Mouse (Mus musculus): Measurements from ENCODE around the gene Tpst1. TPM values are rescaled to one million over a fixed set of nuclear protein-coding genes. Genes with fewer than 3 reads are reported as not detected.
A peak's percentile ranks its signal among the peaks of the same experiment; 100 is the strongest.

Tpst1 gene
- polyA plus RNA-seq, 1 experiment from 2014 or later, result 55.6 TPM

DNA sequence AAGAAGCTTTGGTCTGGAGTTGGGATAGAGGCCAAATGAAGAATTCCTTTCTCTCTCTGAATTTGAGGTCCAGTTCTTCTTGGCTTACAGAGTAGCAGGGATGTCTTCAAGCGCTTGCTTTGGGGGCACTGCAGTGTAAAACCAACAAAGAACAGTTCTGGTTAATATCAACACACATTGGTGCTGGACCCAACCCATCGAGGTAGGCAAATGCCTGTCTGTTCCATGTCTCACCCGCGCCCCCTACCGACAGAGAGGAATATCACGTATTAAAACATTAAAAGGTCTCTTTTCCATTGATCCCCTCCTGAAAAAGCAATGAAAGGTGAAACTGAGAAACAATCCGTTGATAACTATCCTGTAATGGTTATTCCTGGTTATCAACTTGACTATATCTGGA is 90.5 kb downstream of the Tpst1 start:
- no peaks in the 10 kb centered on the region for H3K4me1 ChIP-seq
- H3K9me3 ChIP-seq, result no peaks in the 10 kb centered on the region
- 6% methylated on average over 7 of the region's 7 CpGs for WGBS
- H3K36me3 ChIP-seq (replicated peaks), result no peaks in the 10 kb centered on the region
- no peak overlapping the region for H3K4me3 ChIP-seq
- no peak overlapping the region for H3K27ac ChIP-seq (replicated peaks)
- peak; percentile 74 for DNase-seq (ENCODE audit: low spot score)
- no peaks in the 10 kb centered on the region for H3K27me3 ChIP-seq (replicated peaks; ENCODE audit: low read depth, poor library complexity, severe bottlenecking)

- 79% methylated on average over 4 of the region's 4 CpGs for WGBS
- no peaks in the 10 kb centered on the region for H3K27me3 ChIP-seq (replicated peaks; ENCODE audit: low read depth, poor library complexity, severe bottlenecking)
- no peaks in the 10 kb centered on the region for H3K36me3 ChIP-seq (replicated peaks)
- no peaks in the 10 kb centered on the region for H3K9me3 ChIP-seq
- no peaks in the 10 kb centered on the region for H3K4me1 ChIP-seq
- no peak overlapping the region for H3K4me3 ChIP-seq
- H3K27ac ChIP-seq (replicated peaks), result no peak overlapping the region
- no peak for DNase-seq (ENCODE audit: low spot score)
Observed at GRCm38 (mm10) chr5:130165213-130165612, 92.1 kb downstream of the Tpst1 start.

GRCm38 (mm10) chr5:130169109-130169508 is 96.0 kb downstream of the Tpst1 start:
- no peaks in the 10 kb centered on the region for H3K9me3 ChIP-seq
- 71% methylated on average over 6 of the region's 6 CpGs for WGBS
- H3K4me3 ChIP-seq, result no peak overlapping the region
- no peak for DNase-seq (ENCODE audit: low spot score)
- H3K36me3 ChIP-seq (replicated peaks), result no peaks in the 10 kb centered on the region
- no peaks in the 10 kb centered on the region for H3K27me3 ChIP-seq (replicated peaks; ENCODE audit: low read depth, poor library complexity, severe bottlenecking)
- peaks cover 27% of the 10 kb centered on the region for H3K4me1 ChIP-seq
- H3K27ac ChIP-seq (replicated peaks), result no peak overlapping the region

DNA sequence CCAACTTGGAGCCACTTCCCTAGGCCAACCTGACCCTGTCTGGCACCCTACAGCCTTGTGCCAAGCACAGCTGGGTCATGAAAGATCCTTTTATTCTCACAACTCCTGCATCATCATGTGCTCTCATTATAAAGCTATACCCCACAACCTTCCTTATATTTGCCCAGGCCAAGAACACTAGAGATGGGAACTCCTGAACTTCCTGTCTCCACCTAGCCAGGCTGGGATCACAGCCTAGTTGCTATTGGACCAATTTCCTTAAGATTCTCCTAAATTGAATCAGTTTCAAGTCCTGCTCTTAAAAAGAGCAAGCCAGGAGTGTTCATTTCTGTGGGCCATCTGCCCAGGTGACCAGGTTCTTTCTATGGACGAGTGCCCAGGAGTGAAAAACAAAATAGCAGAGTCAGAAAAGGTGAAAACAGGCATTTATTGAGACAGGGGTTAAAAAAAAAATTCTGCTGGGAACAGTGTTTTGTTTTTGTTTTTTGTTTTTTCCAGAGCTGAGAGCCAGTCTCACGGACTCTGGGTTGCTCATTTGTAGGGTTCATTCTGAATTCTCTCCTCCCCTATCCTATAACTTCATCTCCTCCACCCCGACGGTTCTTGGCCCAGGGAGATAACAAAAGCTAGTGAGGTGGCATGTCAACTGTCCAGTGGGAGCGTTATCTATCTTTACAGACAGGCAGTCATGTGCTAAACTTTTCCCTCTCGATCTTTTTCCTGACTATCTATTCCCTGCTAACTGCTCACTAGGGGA is 97.7 kb downstream of the Tpst1 start:
- peaks cover 27% of the 10 kb centered on the region for H3K4me1 ChIP-seq
- no peaks in the 10 kb centered on the region for H3K36me3 ChIP-seq (replicated peaks)
- DNase-seq (ENCODE audit: low spot score), result no peak
- peak overlapping the region; percentile 91 for H3K27ac ChIP-seq (replicated peaks)
- no peaks in the 10 kb centered on the region for H3K27me3 ChIP-seq (replicated peaks; ENCODE audit: low read depth, poor library complexity, severe bottlenecking)
- H3K9me3 ChIP-seq, result no peaks in the 10 kb centered on the region
- 15% methylated on average over 6 of the region's 6 CpGs for WGBS
- H3K4me3 ChIP-seq, result peak overlapping the region; percentile 96

GRCm38 (mm10) chr5:130171423-130171954 is 98.4 kb downstream of the Tpst1 start, which contains the start of gene Rabgef1:
Gene Rabgef1, plus strand, starts transcription at chr5:130171798.
- peaks cover 27% of the 10 kb centered on the region for H3K4me1 ChIP-seq
- H3K27me3 ChIP-seq (replicated peaks; ENCODE audit: low read depth, poor library complexity, severe bottlenecking), result no peaks in the 10 kb centered on the region
- no peaks in the 10 kb centered on the region for H3K9me3 ChIP-seq
- WGBS, result under 1% methylated on average over 62 of the region's 62 CpGs
- DNase-seq (ENCODE audit: low spot score), result peak; percentile 96
- H3K4me3 ChIP-seq, result peak within 1 kb of the TSS; percentile 96
- H3K27ac ChIP-seq (replicated peaks), result peak within 1 kb of the TSS; percentile 91
- no peaks in the 10 kb centered on the region for H3K36me3 ChIP-seq (replicated peaks)

DNA sequence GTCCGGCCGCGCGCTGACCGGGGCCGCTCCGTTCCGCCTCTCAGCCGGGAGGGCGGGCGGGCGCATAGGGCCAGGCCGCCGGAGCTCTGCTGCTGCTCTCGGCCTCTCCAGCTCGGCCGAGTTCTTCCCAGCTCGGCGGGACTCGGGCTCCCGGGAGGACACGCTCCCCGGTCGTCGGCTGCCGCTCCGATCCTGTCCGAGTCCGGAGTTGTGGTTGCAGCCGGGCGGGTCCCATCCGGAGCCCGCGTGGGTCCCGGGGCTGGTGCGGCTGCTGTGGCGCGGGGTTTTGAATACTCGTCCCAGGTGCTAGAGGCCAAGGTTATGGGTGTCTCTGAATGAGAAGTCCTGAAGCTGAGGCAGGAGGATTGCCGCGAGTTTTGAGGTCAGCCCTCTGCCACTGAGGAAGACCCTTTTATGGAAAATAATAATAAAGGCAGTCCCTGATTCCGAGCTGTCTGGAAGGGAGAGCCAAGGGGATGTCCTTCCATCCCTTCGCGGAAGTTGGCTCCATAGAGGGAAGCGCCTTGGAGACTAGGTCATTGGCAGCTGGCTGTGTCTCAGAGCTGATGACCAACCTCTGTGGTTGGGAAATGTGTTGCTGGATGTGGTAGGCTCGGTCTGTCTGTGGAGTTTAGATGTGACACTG is 99.0 kb downstream of the Tpst1 start:
- Histone ChIP-seq H3K36me3 (replicated peaks) (no peaks in the 10 kb centered on the region), H3K27me3 (replicated peaks; ENCODE audit: low read depth, poor library complexity, severe bottlenecking) (no peaks in the 10 kb centered on the region), H3K27ac (replicated peaks) (peak overlapping the region; percentile 91), H3K9me3 (no peaks in the 10 kb centered on the region), H3K4me1 (peaks cover 27% of the 10 kb centered on the region), H3K4me3 (peak overlapping the region; percentile 96)
- no peak for DNase-seq (ENCODE audit: low spot score)
- 2% methylated on average over 46 of the region's 46 CpGs for WGBS

- Histone ChIP-seq H3K36me3 (replicated peaks) (no peaks in the 10 kb centered on the region), H3K27ac (replicated peaks) (no peak overlapping the region), H3K27me3 (replicated peaks; ENCODE audit: low read depth, poor library complexity, severe bottlenecking) (no peaks in the 10 kb centered on the region), H3K4me3 (peak overlapping the region; percentile 96), H3K9me3 (no peaks in the 10 kb centered on the region), H3K4me1 (peaks cover 30% of the 10 kb centered on the region)
- 90% methylated on average over 4 of the region's 4 CpGs for WGBS
- no peak for DNase-seq (ENCODE audit: low spot score)
Observed at GRCm38 (mm10) chr5:130173012-130173411, 99.9 kb downstream of the Tpst1 start.

GRCm38 (mm10) chr5:130177871-130178270 is 104.7 kb downstream of the Tpst1 start:
- Histone ChIP-seq H3K4me3 (no peak overlapping the region), H3K9me3 (no peaks in the 10 kb centered on the region), H3K27me3 (replicated peaks; ENCODE audit: low read depth, poor library complexity, severe bottlenecking) (no peaks in the 10 kb centered on the region), H3K4me1 (peaks cover 9% of the 10 kb centered on the region), H3K27ac (replicated peaks) (no peak overlapping the region), H3K36me3 (replicated peaks) (no peaks in the 10 kb centered on the region)
- peak; percentile 20 for DNase-seq (ENCODE audit: low spot score)
- 58% methylated on average over 4 of the region's 4 CpGs for WGBS

GRCm38 (mm10) chr5:130180362-130180761 is 107.2 kb downstream of the Tpst1 start:
- H3K27me3 ChIP-seq (replicated peaks; ENCODE audit: low read depth, poor library complexity, severe bottlenecking), result no peaks in the 10 kb centered on the region
- 0 out of 2 replicates have a peak, but pooled peaks cover 4% of the 10 kb centered on the region for H3K4me1 ChIP-seq
- WGBS, result 68% methylated on average over 7 of the region's 7 CpGs
- H3K4me3 ChIP-seq, result no peak overlapping the region
- H3K9me3 ChIP-seq, result no peaks in the 10 kb centered on the region
- H3K27ac ChIP-seq (replicated peaks), result no peak overlapping the region
- no peak for DNase-seq (ENCODE audit: low spot score)
- H3K36me3 ChIP-seq (replicated peaks), result no peaks in the 10 kb centered on the region

- 92% methylated on average over 6 of the region's 6 CpGs for WGBS
- no peak for DNase-seq (ENCODE audit: low spot score)
Observed at GRCm38 (mm10) chr5:130181740-130182540, 108.8 kb downstream of the Tpst1 start.

GRCm38 (mm10) chr5:130182541-130182821 is 109.4 kb downstream of the Tpst1 start:
- no peaks in the 10 kb centered on the region for H3K9me3 ChIP-seq
- H3K4me3 ChIP-seq, result no peak overlapping the region
- DNase-seq (ENCODE audit: low spot score), result no peak
- no peaks in the 10 kb centered on the region for H3K27me3 ChIP-seq (replicated peaks; ENCODE audit: low read depth, poor library complexity, severe bottlenecking)
- H3K27ac ChIP-seq (replicated peaks), result no peak overlapping the region
- peaks cover 2% of the 10 kb centered on the region for H3K36me3 ChIP-seq (replicated peaks)
- 91% methylated on average over 3 of the region's 3 CpGs for WGBS
- 0 out of 2 replicates have a peak, but pooled peaks cover 4% of the 10 kb centered on the region for H3K4me1 ChIP-seq

More at GRCm38 (mm10) chr5:130181740-130182540, 108.8 kb downstream of the Tpst1 start:
- H3K9me3 ChIP-seq, result no peaks in the 10 kb centered on the region
- no peaks in the 10 kb centered on the region for H3K36me3 ChIP-seq (replicated peaks)
- H3K4me1 ChIP-seq, result 0 out of 2 replicates have a peak, but pooled peaks cover 4% of the 10 kb centered on the region
- no peak overlapping the region for H3K27ac ChIP-seq (replicated peaks)
- H3K27me3 ChIP-seq (replicated peaks; ENCODE audit: low read depth, poor library complexity, severe bottlenecking), result no peaks in the 10 kb centered on the region
- no peak overlapping the region for H3K4me3 ChIP-seq

DNA sequence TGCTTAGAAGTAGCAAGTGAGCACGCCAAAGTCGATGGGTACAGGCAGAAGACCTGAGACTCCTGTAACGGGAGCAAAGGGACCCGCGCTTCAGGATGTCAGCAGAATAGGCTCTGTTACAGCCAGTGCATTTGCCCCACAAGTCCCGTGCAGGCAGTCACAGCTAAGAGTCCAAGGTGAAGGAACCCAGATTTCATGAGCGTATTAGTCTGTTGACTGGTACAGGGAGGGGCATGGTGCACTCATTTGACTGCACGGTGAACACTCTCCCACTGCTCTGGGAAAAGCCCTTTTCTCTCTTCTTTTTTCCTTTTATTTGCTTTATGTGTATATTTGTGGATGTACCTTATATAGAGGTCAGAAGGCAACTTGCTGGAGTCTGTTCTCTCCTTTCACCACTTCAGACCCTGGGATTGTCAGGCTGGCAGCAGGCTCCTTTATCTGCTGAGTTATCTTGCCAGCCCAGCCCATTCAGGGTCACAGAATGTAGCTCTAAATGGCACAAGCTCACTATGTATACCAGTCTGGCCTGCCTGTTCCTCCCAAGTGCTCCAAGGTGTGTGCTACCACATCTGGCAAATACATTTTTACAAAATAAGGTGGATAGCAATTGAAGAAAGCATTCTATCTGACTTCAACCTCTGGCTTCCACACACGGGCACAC is 111.2 kb downstream of the Tpst1 start:
- Histone ChIP-seq H3K27me3 (replicated peaks; ENCODE audit: low read depth, poor library complexity, severe bottlenecking) (no peaks in the 10 kb centered on the region), H3K4me3 (no peak overlapping the region), H3K36me3 (replicated peaks) (peaks cover 18% of the 10 kb centered on the region), H3K9me3 (no peaks in the 10 kb centered on the region), H3K27ac (replicated peaks) (no peak overlapping the region), H3K4me1 (no peaks in the 10 kb centered on the region)
- 90% methylated on average over 9 of the region's 9 CpGs for WGBS
- DNase-seq (ENCODE audit: low spot score), result no peak

Data from embryonic facial prominence, embryonic 10.5 days (tissue).